In the genomic region with DNA sequence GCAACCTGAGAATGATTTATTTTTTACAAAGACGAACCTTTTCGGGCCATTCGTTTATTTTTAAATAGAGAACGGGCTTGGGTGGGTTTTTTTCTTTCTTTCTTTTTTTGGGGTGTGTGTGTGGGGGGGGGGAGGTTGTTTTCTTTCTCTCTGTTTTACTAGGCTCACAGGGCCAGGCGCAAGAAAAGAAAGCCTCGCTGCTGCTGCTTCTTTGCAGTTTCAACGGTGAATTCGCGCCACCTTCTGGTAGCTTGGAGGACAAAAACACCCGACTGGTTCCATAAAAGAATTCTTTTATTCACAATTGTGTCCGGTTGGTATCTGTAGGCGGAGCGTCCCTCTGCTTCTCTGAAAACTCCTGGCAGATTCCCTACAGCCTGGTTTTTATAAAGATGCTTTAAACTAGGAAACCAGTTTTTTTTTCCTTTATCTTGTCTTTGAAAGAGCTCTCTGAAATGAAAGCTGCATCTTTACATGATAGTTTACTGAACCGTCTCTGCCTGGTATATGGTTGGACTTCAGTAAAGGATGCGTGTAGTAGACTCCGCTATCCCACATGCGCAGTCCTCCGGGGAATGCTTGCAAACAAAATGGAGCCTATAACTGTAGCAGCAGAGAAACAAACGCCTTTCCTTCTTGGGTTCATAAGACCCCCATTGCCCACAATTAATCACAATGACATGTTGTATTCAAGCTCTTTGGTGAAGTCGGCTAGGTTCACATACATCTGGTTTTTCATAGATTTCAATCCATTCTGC, we compare ENCODE assay signal across 8 mouse cellular contexts.
A peak's percentile ranks its signal among the peaks of the same experiment; 100 is the strongest.
DNase-seq lines count a peak whose midpoint lies in the region; ATAC-seq and TF ChIP-seq lines count a peak whose summit lies in the region.

No protein-coding gene starts in this region.

- 20% methylated on average over 20 of the region's 20 CpGs for WGBS in spleen, adult 2 months
- 16% methylated on average over 20 of the region's 20 CpGs for WGBS in kidney, embryonic 16.5 days
- WGBS in limb, embryonic 14.5 days: 17% methylated on average over 20 of the region's 20 CpGs
- WGBS in neural tube, embryonic 12.5 days: 12% methylated on average over 20 of the region's 20 CpGs

- no peak; the same call in 1 of the 2 replicates for ATAC-seq in kidney, embryonic 16.5 days (ENCODE audit: low FRiP score, low TSS enrichment)
- peak; percentile 71; the same call in 1 of the 2 replicates for ATAC-seq in limb, embryonic 14.5 days (ENCODE audit: low FRiP score, low read depth)
- no peak for ATAC-seq in neural tube, embryonic 12.5 days (ENCODE audit: low FRiP score, low read depth)

- no peak overlapping the region for H3K27ac ChIP-seq in spleen, adult 2 months (ENCODE audit: insufficient read depth, low read length)
- H3K27ac ChIP-seq in kidney, embryonic 16.5 days (ENCODE audit: low read length): no peak overlapping the region
- no peak overlapping the region for H3K27ac ChIP-seq in limb, embryonic 14.5 days (replicated peaks; ENCODE audit: low read depth, low read length)
- no peak overlapping the region for H3K27ac ChIP-seq in neural tube, embryonic 12.5 days

- H3K4me2 ChIP-seq in kidney, embryonic 16.5 days (replicated peaks; ENCODE audit: low read depth, low read length): 0 out of 2 replicates have a peak overlapping the region, but pooled peaks have one; percentile 5
- 0 out of 2 replicates have a peak overlapping the region, but pooled peaks have one; percentile 2 for H3K4me2 ChIP-seq in limb, embryonic 14.5 days (replicated peaks; ENCODE audit: low read depth, low read length, severe bottlenecking)
- peak overlapping the region; percentile 34; the same call in 1 of the 2 replicates for H3K4me2 ChIP-seq in neural tube, embryonic 12.5 days (replicated peaks)

- TF ChIP-seq POLR2A in spleen, adult 2 months (IDR thresholded peaks at IDR 0.05; ENCODE audit: low read depth, low read length): no peak
- no peak for TF ChIP-seq POLR2A in limb, embryonic 14.5 days (IDR thresholded peaks at IDR 0.05; ENCODE audit: borderline replicate concordance, extremely low read depth, insufficient read depth, insufficient read length)

- H3K4me1 ChIP-seq in spleen, adult 2 months (ENCODE audit: control insufficient read depth, insufficient read depth, insufficient read length): no peaks in the 10 kb centered on the region
- no peaks in the 10 kb centered on the region for H3K4me1 ChIP-seq in kidney, embryonic 16.5 days (ENCODE audit: insufficient read depth, low read length)
- H3K4me1 ChIP-seq in limb, embryonic 14.5 days (ENCODE audit: control insufficient read depth, insufficient read depth, low read length): peaks cover 3% of the 10 kb centered on the region; the same call in 1 of the 2 replicates
- H3K4me1 ChIP-seq in neural tube, embryonic 12.5 days: peaks cover 8% of the 10 kb centered on the region; the same call in 1 of the 2 replicates

- H3K9me3 ChIP-seq in kidney, embryonic 16.5 days (ENCODE audit: low read length): no peaks in the 10 kb centered on the region
- H3K9me3 ChIP-seq in limb, embryonic 14.5 days (ENCODE audit: control insufficient read depth, low read length): no peaks in the 10 kb centered on the region
- no peaks in the 10 kb centered on the region for H3K9me3 ChIP-seq in neural tube, embryonic 12.5 days

- TF ChIP-seq CTCF in spleen, adult 2 months (IDR thresholded peaks at IDR 0.05; ENCODE audit: extremely low read depth, insufficient read depth, insufficient read length, insufficient replicate concordance): 0 out of 2 replicates have a peak, but pooled peaks have one; percentile 6

- DNase-seq in spleen, adult 2 months (ENCODE audit: low read depth in 1 of 2, low spot score in 2 of 2): peak in 1 of 2 experiments; percentile 16
- no peak for DNase-seq in spleen, adult 12 weeks (ENCODE audit: low spot score)
- DNase-seq in embryo, embryonic 9.5 days (ENCODE audit: extremely low spot score): peak; percentile 82
- peak; percentile 73 for DNase-seq in heart, adult 8-10 months (ENCODE audit: low spot score)
- DNase-seq in limb, embryonic 14.5 days (ENCODE audit: low spot score): peak; percentile 95
- peak; percentile 33 for DNase-seq in thymus, postnatal 14 days

- H3K27me3 ChIP-seq in spleen, adult 2 months (ENCODE audit: control insufficient read depth, insufficient read depth, low read length): peaks cover 5% of the 10 kb centered on the region; the same call in 1 of the 2 replicates
- H3K27me3 ChIP-seq in kidney, embryonic 16.5 days (ENCODE audit: insufficient read depth, low read length): peaks cover 63% of the 10 kb centered on the region
- peaks cover 42% of the 10 kb centered on the region for H3K27me3 ChIP-seq in limb, embryonic 14.5 days (ENCODE audit: control insufficient read depth, insufficient read depth, low read length)
- peaks cover 40% of the 10 kb centered on the region for H3K27me3 ChIP-seq in neural tube, embryonic 12.5 days (replicated peaks)

- H3K9ac ChIP-seq in kidney, embryonic 16.5 days (replicated peaks; ENCODE audit: low read length): no peak overlapping the region
- no peak overlapping the region for H3K9ac ChIP-seq in limb, embryonic 14.5 days (ENCODE audit: low read depth, low read length, severe bottlenecking)
- H3K9ac ChIP-seq in neural tube, embryonic 12.5 days: no peak overlapping the region

- H3K4me3 ChIP-seq in spleen, adult 2 months (ENCODE audit: extremely low read depth, insufficient read depth, insufficient read length): no peak overlapping the region
- H3K4me3 ChIP-seq in kidney, embryonic 16.5 days (ENCODE audit: low read length): no peak overlapping the region
- H3K4me3 ChIP-seq in limb, embryonic 14.5 days (replicated peaks; ENCODE audit: low read length): no peak overlapping the region
- H3K4me3 ChIP-seq in neural tube, embryonic 12.5 days: no peak overlapping the region

- no peaks in the 10 kb centered on the region for H3K36me3 ChIP-seq in spleen, adult 2 months (ENCODE audit: control insufficient read depth, insufficient read depth, low read length)
- no peaks in the 10 kb centered on the region for H3K36me3 ChIP-seq in kidney, embryonic 16.5 days (ENCODE audit: insufficient read depth, low read length)
- no peaks in the 10 kb centered on the region for H3K36me3 ChIP-seq in limb, embryonic 14.5 days (ENCODE audit: control insufficient read depth, insufficient read depth, low read length)
- no peaks in the 10 kb centered on the region for H3K36me3 ChIP-seq in neural tube, embryonic 12.5 days
